Mouse (Mus musculus) E14TG2a.4 (cell line): ENCODE measurements at regions not wholly inside any gene's neighbourhood (a gene's known extent, or its start where the extent isn't known, plus 50 kb on each side); places are given as distances from the start of the nearest gene placed in this dataset.

Experiments
- H3K27me3 ChIP-seq: 2 replicates; pipeline ENCODE4 v1.6.1; 2014; ENCODE audit warnings: low read length, control low read depth; ENCODE audit not compliant: insufficient read depth
- H3K36me3 ChIP-seq: 2 replicates; pipeline ENCODE4 v1.6.1; 2014; ENCODE audit warnings: low read length, control low read depth; ENCODE audit not compliant: insufficient read depth
- H3K4me1 ChIP-seq: replicated peaks from 2 replicates; pipeline ENCODE4 v1.6.1; 2014; ENCODE audit warnings: low read depth, low read length, control low read depth
- H3K4me3 ChIP-seq: replicated peaks from 2 replicates; pipeline ENCODE4 v1.5.1; 2014; ENCODE audit warnings: mild to moderate bottlenecking, low read length
- H3K9me3 ChIP-seq: 2 replicates; pipeline ENCODE4 v1.6.1; 2014; ENCODE audit warnings: low read length, control low read depth
- CTCF ChIP-seq: conservative IDR thresholded peaks from 2 replicates; pipeline ENCODE4 v1.5.1; 2014; ENCODE audit warnings: low read length
- NANOG ChIP-seq: IDR thresholded peaks from 2 replicates; pipeline ENCODE4 v1.6.1; 2014; ENCODE audit warnings: borderline replicate concordance, low read length, mixed read lengths
- POU5F1 ChIP-seq: IDR thresholded peaks from 2 replicates; pipeline ENCODE4 v1.6.1; 2014; ENCODE audit warnings: low read length, borderline replicate concordance

GRCm38 (mm10) chr1:64257237-64257636, 135.2 kb upstream of the Klf7 start:
- TF ChIP-seq POU5F1: no peak
- TF ChIP-seq NANOG: no peak
- TF ChIP-seq CTCF: no peak
- Histone ChIP-seq H3K27me3 (no peaks in the 10 kb centered on the region), H3K36me3 (no peaks in the 10 kb centered on the region), H3K4me1 (no peaks in the 10 kb centered on the region), H3K4me3 (no peak overlapping the region), H3K9me3 (peaks cover 25% of the 10 kb centered on the region)

GRCm38 (mm10) chr1:64255554-64256295, 133.6 kb upstream of the Klf7 start:
- no peaks in the 10 kb centered on the region for H3K36me3 ChIP-seq
- H3K9me3 ChIP-seq: peaks cover 25% of the 10 kb centered on the region
- H3K4me1 ChIP-seq: no peaks in the 10 kb centered on the region
- H3K27me3 ChIP-seq: no peaks in the 10 kb centered on the region
- TF ChIP-seq CTCF: no peak
- TF ChIP-seq POU5F1: peak; percentile 41; the same call in 1 of the 2 replicates
- H3K4me3 ChIP-seq: no peak overlapping the region

GRCm38 (mm10) chr1:64254673-64255072, 132.6 kb upstream of the Klf7 start:
- Histone ChIP-seq H3K9me3 (peaks cover 22% of the 10 kb centered on the region), H3K27me3 (no peaks in the 10 kb centered on the region), H3K4me3 (no peak overlapping the region), H3K36me3 (no peaks in the 10 kb centered on the region), H3K4me1 (no peaks in the 10 kb centered on the region)
- TF ChIP-seq NANOG (no peak), POU5F1 (no peak), CTCF (no peak)

- TF ChIP-seq CTCF (no peak), NANOG (no peak)
- H3K4me1 ChIP-seq: no peaks in the 10 kb centered on the region
Measured at GRCm38 (mm10) chr1:64253996-64254395, 131.9 kb upstream of the Klf7 start.

GRCm38 (mm10) chr1:64242401-64242800, 120.3 kb upstream of the Klf7 start:
- Histone ChIP-seq H3K4me3 (no peak overlapping the region), H3K36me3 (no peaks in the 10 kb centered on the region), H3K4me1 (no peaks in the 10 kb centered on the region), H3K27me3 (no peaks in the 10 kb centered on the region), H3K9me3 (no peaks in the 10 kb centered on the region)
- no peak for TF ChIP-seq NANOG
- no peak for TF ChIP-seq CTCF
- no peak for TF ChIP-seq POU5F1

More at GRCm38 (mm10) chr1:64253996-64254395, 131.9 kb upstream of the Klf7 start:
- no peak overlapping the region for H3K4me3 ChIP-seq
- H3K27me3 ChIP-seq: no peaks in the 10 kb centered on the region
- H3K9me3 ChIP-seq: peaks cover 15% of the 10 kb centered on the region
- no peaks in the 10 kb centered on the region for H3K36me3 ChIP-seq

GRCm38 (mm10) chr1:64229654-64230053, 107.6 kb upstream of the Klf7 start:
- Histone ChIP-seq H3K4me1 (peaks cover 35% of the 10 kb centered on the region), H3K9me3 (no peaks in the 10 kb centered on the region), H3K4me3 (no peak overlapping the region), H3K36me3 (no peaks in the 10 kb centered on the region), H3K27me3 (0 out of 2 replicates have a peak, but pooled peaks cover 4% of the 10 kb centered on the region)
- no peak for TF ChIP-seq CTCF
- no peak for TF ChIP-seq POU5F1
- TF ChIP-seq NANOG: no peak

- peaks cover 51% of the 10 kb centered on the region for H3K4me1 ChIP-seq
- no peaks in the 10 kb centered on the region for H3K9me3 ChIP-seq
- no peaks in the 10 kb centered on the region for H3K36me3 ChIP-seq
- no peak for TF ChIP-seq NANOG
- TF ChIP-seq POU5F1: no peak
- no peak for TF ChIP-seq CTCF
- H3K4me3 ChIP-seq: peak overlapping the region; percentile 37
- H3K27me3 ChIP-seq: 0 out of 2 replicates have a peak, but pooled peaks cover 4% of the 10 kb centered on the region
Measured at GRCm38 (mm10) chr1:64226001-64226918, 104.2 kb upstream of the Klf7 start.

GRCm38 (mm10) chr1:64223779-64224687, 102.0 kb upstream of the Klf7 start:
- Histone ChIP-seq H3K27me3 (0 out of 2 replicates have a peak, but pooled peaks cover 2% of the 10 kb centered on the region), H3K4me1 (peaks cover 51% of the 10 kb centered on the region), H3K4me3 (no peak overlapping the region), H3K36me3 (no peaks in the 10 kb centered on the region), H3K9me3 (no peaks in the 10 kb centered on the region)
- TF ChIP-seq CTCF (no peak), POU5F1 (no peak), NANOG (no peak)
